Mouse (Mus musculus): Measurements from ENCODE around the gene Kif14. TPM values are rescaled to one million over a fixed set of nuclear protein-coding genes. Genes with fewer than 3 reads are reported as not detected.

The Kif14 gene
- total and polyA plus RNA-seq, 3 experiments, result 1.9 to 56.7 (median 33.9) TPM

- Histone ChIP-seq H3K36me3 (replicated peaks) (no peaks in the 10 kb centered on the region), H3K9me3 (replicated peaks) (no peaks in the 10 kb centered on the region), H3K27me3 (ENCODE audit: insufficient read depth, low read length) (no peaks in the 10 kb centered on the region), H3K4me3 (ENCODE audit: low read depth, low read length) (no peak overlapping the region), H3K4me1 (ENCODE audit: insufficient read depth, low read depth, low read length) (no peaks in the 10 kb centered on the region)
- DNase-seq (ENCODE audit: low spot score), result no peak
- no peak for ATAC-seq (ENCODE audit: extremely low read depth, insufficient number of reproducible peaks, low FRiP score, poor library complexity, severe bottlenecking)
- TF ChIP-seq GATA2 (IDR thresholded peaks at IDR 0.05; ENCODE audit: borderline replicate concordance, low read depth, low read length) (no peak), TAL1 (conservative IDR thresholded peaks at IDR 0.05; ENCODE audit: low read depth, low read length) (no peak)
Measured at GRCm38 (mm10) chr1:136564963-136565362, 98.8 kb downstream of the Kif14 start.

- H3K36me3 ChIP-seq (replicated peaks), result no peaks in the 10 kb centered on the region
- H3K9me3 ChIP-seq (replicated peaks), result no peaks in the 10 kb centered on the region
- DNase-seq (ENCODE audit: low spot score) (no peak), ATAC-seq (ENCODE audit: extremely low read depth, insufficient number of reproducible peaks, low FRiP score, poor library complexity, severe bottlenecking) (no peak)
- peaks cover 4% of the 10 kb centered on the region for H3K27me3 ChIP-seq (ENCODE audit: insufficient read depth, low read length)
- no peak for TF ChIP-seq GATA1 (IDR thresholded peaks at IDR 0.05; ENCODE audit: borderline replicate concordance, low read length)
- TF ChIP-seq POLR2AphosphoS5 (IDR thresholded peaks at IDR 0.05; ENCODE audit: insufficient replicate concordance, low read depth, low read length), result no peak
- no peak for TF ChIP-seq TAL1 (conservative IDR thresholded peaks at IDR 0.05; ENCODE audit: low read depth, low read length)
- no peak for TF ChIP-seq CTCF (IDR thresholded peaks at IDR 0.05; ENCODE audit: low read depth, low read length)
- TF ChIP-seq GATA2 (IDR thresholded peaks at IDR 0.05; ENCODE audit: borderline replicate concordance, low read depth, low read length), result no peak
- 0 out of 2 replicates have a peak, but pooled peaks cover 5% of the 10 kb centered on the region for H3K4me1 ChIP-seq (ENCODE audit: insufficient read depth, low read depth, low read length)
- H3K4me3 ChIP-seq (ENCODE audit: low read depth, low read length), result no peak overlapping the region
Measured at GRCm38 (mm10) chr1:136566386-136566785, 100.2 kb downstream of the Kif14 start.

- no peak for DNase-seq (ENCODE audit: low spot score)
- no peaks in the 10 kb centered on the region for H3K9me3 ChIP-seq (replicated peaks)
Measured at GRCm38 (mm10) chr1:136567641-136568040, 101.5 kb downstream of the Kif14 start.

GRCm38 (mm10) chr1:136568738-136569194, 102.6 kb downstream of the Kif14 start:
- no peaks in the 10 kb centered on the region for H3K36me3 ChIP-seq (replicated peaks)
- H3K4me3 ChIP-seq (ENCODE audit: low read depth, low read length), result no peak overlapping the region
- TF ChIP-seq GATA2 (IDR thresholded peaks at IDR 0.05; ENCODE audit: borderline replicate concordance, low read depth, low read length) (no peak), POLR2AphosphoS5 (IDR thresholded peaks at IDR 0.05; ENCODE audit: insufficient replicate concordance, low read depth, low read length) (no peak), CTCF (IDR thresholded peaks at IDR 0.05; ENCODE audit: low read depth, low read length) (no peak), GATA1 (IDR thresholded peaks at IDR 0.05; ENCODE audit: borderline replicate concordance, low read length) (no peak), TAL1 (conservative IDR thresholded peaks at IDR 0.05; ENCODE audit: low read depth, low read length) (no peak)
- ATAC-seq (ENCODE audit: extremely low read depth, insufficient number of reproducible peaks, low FRiP score, poor library complexity, severe bottlenecking) (no peak), DNase-seq (ENCODE audit: low spot score) (no peak)
- H3K27me3 ChIP-seq (ENCODE audit: insufficient read depth, low read length), result peaks cover 4% of the 10 kb centered on the region
- H3K9me3 ChIP-seq (replicated peaks), result no peaks in the 10 kb centered on the region
- H3K4me1 ChIP-seq (ENCODE audit: insufficient read depth, low read depth, low read length), result 0 out of 2 replicates have a peak, but pooled peaks cover 5% of the 10 kb centered on the region

More at GRCm38 (mm10) chr1:136567641-136568040, 101.5 kb downstream of the Kif14 start:
- Histone ChIP-seq H3K4me3 (ENCODE audit: low read depth, low read length) (no peak overlapping the region), H3K4me1 (ENCODE audit: insufficient read depth, low read depth, low read length) (0 out of 2 replicates have a peak, but pooled peaks cover 5% of the 10 kb centered on the region), H3K27me3 (ENCODE audit: insufficient read depth, low read length) (peaks cover 4% of the 10 kb centered on the region), H3K36me3 (replicated peaks) (no peaks in the 10 kb centered on the region)
- TF ChIP-seq GATA2 (IDR thresholded peaks at IDR 0.05; ENCODE audit: borderline replicate concordance, low read depth, low read length), result no peak
- ATAC-seq (ENCODE audit: extremely low read depth, insufficient number of reproducible peaks, low FRiP score, poor library complexity, severe bottlenecking), result no peak

- no peak overlapping the region for H3K4me3 ChIP-seq (ENCODE audit: low read depth, low read length)
- H3K27me3 ChIP-seq (ENCODE audit: insufficient read depth, low read length), result peaks cover 4% of the 10 kb centered on the region
- DNase-seq (ENCODE audit: low spot score) (no peak), ATAC-seq (ENCODE audit: extremely low read depth, insufficient number of reproducible peaks, low FRiP score, poor library complexity, severe bottlenecking) (no peak)
- 0 out of 2 replicates have a peak, but pooled peaks cover 5% of the 10 kb centered on the region for H3K4me1 ChIP-seq (ENCODE audit: insufficient read depth, low read depth, low read length)
- H3K36me3 ChIP-seq (replicated peaks), result no peaks in the 10 kb centered on the region
- no peak for TF ChIP-seq TAL1 (conservative IDR thresholded peaks at IDR 0.05; ENCODE audit: low read depth, low read length)
- TF ChIP-seq GATA2 (IDR thresholded peaks at IDR 0.05; ENCODE audit: borderline replicate concordance, low read depth, low read length), result no peak
- TF ChIP-seq POLR2AphosphoS5 (IDR thresholded peaks at IDR 0.05; ENCODE audit: insufficient replicate concordance, low read depth, low read length), result no peak
- TF ChIP-seq GATA1 (IDR thresholded peaks at IDR 0.05; ENCODE audit: borderline replicate concordance, low read length), result no peak
- TF ChIP-seq CTCF (IDR thresholded peaks at IDR 0.05; ENCODE audit: low read depth, low read length), result no peak
- H3K9me3 ChIP-seq (replicated peaks), result no peaks in the 10 kb centered on the region
Measured at GRCm38 (mm10) chr1:136569206-136569605, 103.1 kb downstream of the Kif14 start.

- H3K4me3 ChIP-seq (ENCODE audit: low read depth, low read length), result no peak overlapping the region
- no peak for DNase-seq (ENCODE audit: low spot score)
- 0 out of 2 replicates have a peak, but pooled peaks cover 5% of the 10 kb centered on the region for H3K4me1 ChIP-seq (ENCODE audit: insufficient read depth, low read depth, low read length)
- H3K9me3 ChIP-seq (replicated peaks), result no peaks in the 10 kb centered on the region
- ATAC-seq (ENCODE audit: extremely low read depth, insufficient number of reproducible peaks, low FRiP score, poor library complexity, severe bottlenecking), result no peak
- peaks cover 4% of the 10 kb centered on the region for H3K27me3 ChIP-seq (ENCODE audit: insufficient read depth, low read length)
- H3K36me3 ChIP-seq (replicated peaks), result no peaks in the 10 kb centered on the region
- TF ChIP-seq GATA2 (IDR thresholded peaks at IDR 0.05; ENCODE audit: borderline replicate concordance, low read depth, low read length) (no peak), POLR2AphosphoS5 (IDR thresholded peaks at IDR 0.05; ENCODE audit: insufficient replicate concordance, low read depth, low read length) (no peak), CTCF (IDR thresholded peaks at IDR 0.05; ENCODE audit: low read depth, low read length) (no peak), GATA1 (IDR thresholded peaks at IDR 0.05; ENCODE audit: borderline replicate concordance, low read length) (no peak), TAL1 (conservative IDR thresholded peaks at IDR 0.05; ENCODE audit: low read depth, low read length) (no peak)
Measured at GRCm38 (mm10) chr1:136569626-136570297, 103.6 kb downstream of the Kif14 start.

Measured in G1E (cell line).